Mouse (Mus musculus) CH12.LX (cell line): ENCODE data around the gene Arhgap28.

ENCODE experiments used
- BHLHE40 ChIP-seq: IDR thresholded peaks from 2 replicates; pipeline ENCODE4 v1.6.1; 2011; ENCODE audit warnings: mild to moderate bottlenecking, low read depth, low read length, improper control_type of control experiment
- CHD2 ChIP-seq: IDR thresholded peaks from 2 replicates; pipeline ENCODE4 v1.6.1; 2011; ENCODE audit warnings: low read length, improper control_type of control experiment
- CTCF ChIP-seq, 2 experiments: IDR thresholded peaks in 1 of 2; conservative IDR thresholded peaks in 1 of 2; 2 replicates each; pipeline ENCODE4 v1.5.1; 2011 to 2012; ENCODE audit warnings: low read depth in 2 of 2, low read length in 2 of 2, improper control_type of control experiment in 1 of 2, inconsistent platforms in 1 of 2, mild to moderate bottlenecking in 1 of 2, moderate library complexity in 1 of 2
- E2F4 ChIP-seq: IDR thresholded peaks from 2 replicates; pipeline ENCODE4 v1.6.1; 2011; ENCODE audit warnings: low read depth, low read length, improper control_type of control experiment; ENCODE audit not compliant: insufficient replicate concordance
- EP300 ChIP-seq: IDR thresholded peaks from 2 replicates; pipeline ENCODE4 v1.6.1; 2011; ENCODE audit warnings: low read length, improper control_type of control experiment
- IRF4 ChIP-seq: IDR thresholded peaks from 2 replicates; pipeline ENCODE4 v1.6.1; 2014; ENCODE audit warnings: low read depth, mild to moderate bottlenecking, inconsistent platforms, low read length, improper control_type of control experiment
- MAX ChIP-seq: IDR thresholded peaks from 2 replicates; pipeline ENCODE4 v1.6.1; 2011; ENCODE audit warnings: low read length, improper control_type of control experiment
- MXI1 ChIP-seq: IDR thresholded peaks from 2 replicates; pipeline ENCODE4 v1.6.1; 2011; ENCODE audit warnings: mild to moderate bottlenecking, low read depth, low read length, improper control_type of control experiment
- POLR2A ChIP-seq: IDR thresholded peaks from 2 replicates; pipeline ENCODE4 v1.6.1; 2011; ENCODE audit warnings: low read depth, mild to moderate bottlenecking, improper control_type of control experiment, low read length
- RCOR1 ChIP-seq: conservative IDR thresholded peaks from 2 replicates; pipeline ENCODE4 v1.6.1; 2012; ENCODE audit warnings: low read depth, mild to moderate bottlenecking, inconsistent platforms, low read length, improper control_type of control experiment
- TCF12 ChIP-seq: IDR thresholded peaks from 2 replicates; pipeline ENCODE4 v1.6.1; 2014; ENCODE audit warnings: low read depth, mild to moderate bottlenecking, inconsistent platforms, low read length, improper control_type of control experiment
- USF1 ChIP-seq: IDR thresholded peaks from 2 replicates; pipeline ENCODE4 v1.6.1; 2014; ENCODE audit warnings: low read depth, mild to moderate bottlenecking, inconsistent platforms, low read length, improper control_type of control experiment
- USF2 ChIP-seq: conservative IDR thresholded peaks from 2 replicates; pipeline ENCODE4 v1.6.1; 2011; ENCODE audit warnings: low read depth, low read length, improper control_type of control experiment
- ZKSCAN1 ChIP-seq: IDR thresholded peaks from 2 replicates; pipeline ENCODE4 v1.6.1; 2012; ENCODE audit warnings: low read depth, inconsistent platforms, low read length, improper control_type of control experiment, borderline replicate concordance

GRCm38 (mm10) chr17:68029495-68029894 is 25.6 kb upstream of the Arhgap28 start:
- no peak for TF ChIP-seq USF2
- TF ChIP-seq IRF4, result no peak
- no peak for TF ChIP-seq RCOR1
- TF ChIP-seq POLR2A, result no peak
- no peak for TF ChIP-seq CTCF (conservative IDR thresholded peaks at IDR 0.05 in 1 of 2, IDR thresholded peaks at IDR 0.05 in 1 of 2; ENCODE audit: low read depth in 2 of 2, low read length in 2 of 2)
- TF ChIP-seq E2F4, result no peak
- TF ChIP-seq TCF12, result no peak
- TF ChIP-seq BHLHE40, result no peak
- TF ChIP-seq EP300, result no peak
- TF ChIP-seq MXI1, result no peak
- no peak for TF ChIP-seq USF1
- no peak for TF ChIP-seq MAX
- TF ChIP-seq CHD2, result no peak
- TF ChIP-seq ZKSCAN1, result no peak
